ENCODE assay signal across 11 mouse cellular contexts in genomic region chr5:106561499-106561822, GRCm38 (mm10). TPM values are rescaled to one million over a fixed set of nuclear protein-coding genes. Genes with fewer than 3 reads are reported as not detected.
DNase-seq lines count a peak whose midpoint lies in the region; ATAC-seq lines count a peak whose summit lies in the region.
"Had no signal": no experiment of that assay in that cellular context is flagged by ENCODE, and none has a peak within 500 bp of the region (broad histone marks: within the 10 kb centered on the region; RNA-seq: fewer than 3 reads in every experiment).

No protein-coding gene starts in this region.

- no peak overlapping the region for H3K27ac ChIP-seq in neural tube, embryonic 11.5 days (ENCODE audit: low read depth, low read length)
- no peak overlapping the region for H3K27ac ChIP-seq in limb, embryonic 13.5 days
- H3K27ac ChIP-seq in stomach, embryonic 16.5 days (ENCODE audit: low read length) = no peak overlapping the region

- peaks cover 56% of the 10 kb centered on the region for H3K27me3 ChIP-seq in neural tube, embryonic 11.5 days (ENCODE audit: control insufficient read depth, insufficient read depth, low read length)
- peaks cover 100% of the 10 kb centered on the region for H3K27me3 ChIP-seq in limb, embryonic 13.5 days
- peaks cover 77% of the 10 kb centered on the region for H3K27me3 ChIP-seq in stomach, embryonic 16.5 days (ENCODE audit: control insufficient read depth, insufficient read depth, low read length)

- ATAC-seq in neural tube, embryonic 11.5 days (ENCODE audit: insufficient read depth, low FRiP score, low TSS enrichment) = no peak
- ATAC-seq in limb, embryonic 13.5 days (ENCODE audit: low FRiP score, low read depth) = no peak
- no peak for ATAC-seq in stomach, embryonic 16.5 days (ENCODE audit: insufficient read depth, low FRiP score)
- ATAC-seq: activated CD4-positive, CD25-positive, alpha-beta regulatory T cell, adult 4 months had no signal

- H3K36me3 ChIP-seq in neural tube, embryonic 11.5 days (ENCODE audit: control insufficient read depth, insufficient read depth, low read length) = no peaks in the 10 kb centered on the region
- H3K36me3 ChIP-seq in limb, embryonic 13.5 days = no peaks in the 10 kb centered on the region
- no peaks in the 10 kb centered on the region for H3K36me3 ChIP-seq in stomach, embryonic 16.5 days (ENCODE audit: control insufficient read depth, insufficient read depth, low read length)

- H3K9ac ChIP-seq in neural tube, embryonic 11.5 days (ENCODE audit: low read length) = no peak overlapping the region
- no peak overlapping the region for H3K9ac ChIP-seq in limb, embryonic 13.5 days
- peak overlapping the region; percentile 10; the same call in 1 of the 2 replicates for H3K9ac ChIP-seq in stomach, embryonic 16.5 days (ENCODE audit: low read length)

- no peaks in the 10 kb centered on the region for H3K9me3 ChIP-seq in neural tube, embryonic 11.5 days (ENCODE audit: control insufficient read depth, low read length)
- H3K9me3 ChIP-seq in limb, embryonic 13.5 days = no peaks in the 10 kb centered on the region
- no peaks in the 10 kb centered on the region for H3K9me3 ChIP-seq in stomach, embryonic 16.5 days (replicated peaks; ENCODE audit: control insufficient read depth, low read length)

- peak overlapping the region; percentile 23 for H3K4me3 ChIP-seq in neural tube, embryonic 11.5 days (ENCODE audit: low read depth, low read length)
- peak overlapping the region; percentile 34 for H3K4me3 ChIP-seq in limb, embryonic 13.5 days
- H3K4me3 ChIP-seq in stomach, embryonic 16.5 days (replicated peaks; ENCODE audit: low read length) = peak overlapping the region; percentile 28
- H3K4me3 ChIP-seq: erythroblast, embryonic 14.5 days had no signal

- H3K4me2 ChIP-seq in neural tube, embryonic 11.5 days (ENCODE audit: low read depth) = peak overlapping the region; percentile 44
- peak overlapping the region; percentile 58 for H3K4me2 ChIP-seq in limb, embryonic 13.5 days (replicated peaks)
- H3K4me2 ChIP-seq in stomach, embryonic 16.5 days (ENCODE audit: low read depth, low read length) = peak overlapping the region; percentile 36

- WGBS in neural tube, embryonic 11.5 days = 13% methylated on average over 8 of the region's 8 CpGs
- 5% methylated on average over 8 of the region's 8 CpGs for WGBS in limb, embryonic 13.5 days
- 15% methylated on average over 8 of the region's 8 CpGs for WGBS in stomach, embryonic 16.5 days

- peak; percentile 21 for DNase-seq in embryo, embryonic 11 days
- DNase-seq in embryo, embryonic 10 days (ENCODE audit: low spot score) = no peak
- no peak for DNase-seq in neural tube, embryonic 11.5 days (ENCODE audit: low spot score)
- DNase-seq in neural tube, embryonic 10.5 days (ENCODE audit: extremely low spot score, low spot score) = no peak
- no peak for DNase-seq in ovary, postnatal 36 days (ENCODE audit: low spot score)
- no peak for DNase-seq in layer of hippocampus, postnatal 10 days (ENCODE audit: low spot score in 2 of 2)

- peaks cover 9% of the 10 kb centered on the region for H3K4me1 ChIP-seq in neural tube, embryonic 11.5 days (ENCODE audit: control insufficient read depth, insufficient read depth, low read length)
- peaks cover 13% of the 10 kb centered on the region for H3K4me1 ChIP-seq in limb, embryonic 13.5 days
- 0 out of 2 replicates have a peak, but pooled peaks cover 6% of the 10 kb centered on the region for H3K4me1 ChIP-seq in stomach, embryonic 16.5 days (ENCODE audit: control insufficient read depth, insufficient read depth, low read length)

RNA-seq across cellular contexts. Expression of gene Gm17304, which starts 47.4 kb away (rescaled TPM):
- not detected in 2 replicates for polyA plus RNA-seq in neural tube, embryonic 11.5 days (2014; fragmentation: Nextera tagmentation; extraction: Ambion mirVana)
- polyA plus RNA-seq in limb, embryonic 13.5 days (2015; fragmentation: Nextera tagmentation; extraction: Ambion mirVana) = not detected in 2 replicates
- not detected in 2 replicates for polyA plus RNA-seq in stomach, embryonic 16.5 days (2015; fragmentation: Nextera tagmentation; extraction: Ambion mirVana)
- not detected for total RNA-seq in layer of hippocampus, postnatal 10 days (2021)
- total RNA-seq: layer of hippocampus, postnatal 25 days had no signal
- polyA plus RNA-seq: activated CD4-positive, CD25-positive, alpha-beta regulatory T cell, adult 4 months; erythroblast, embryonic 14.5 days had no signal
